ENCODE assay signal across 8 mouse cellular contexts in genomic region chr2:14073362-14074220, GRCm38 (mm10). TPM values are rescaled to one million over a fixed set of nuclear protein-coding genes. Genes with fewer than 3 reads are reported as not detected.
DNase-seq lines count a peak whose midpoint lies in the region; ATAC-seq lines count a peak whose summit lies in the region.

TSS of gene Stam (plus strand) at chr2:14074098.

- peak within 1 kb of the TSS; percentile 83 for H3K9ac ChIP-seq in hindbrain, embryonic 14.5 days

- peak; percentile 91 for DNase-seq in R1 (ENCODE audit: low read depth, low spot score)
- peak; percentile 94 to 95 for DNase-seq in cerebellum, postnatal 25 days
- DNase-seq in frontal cortex, postnatal 25 days (ENCODE audit: low spot score in 2 of 2): peak; percentile 83 to 85
- DNase-seq in hindbrain, embryonic 14.5 days (ENCODE audit: low spot score): peak; percentile 91
- peak; percentile 89 to 91 for DNase-seq in layer of hippocampus, postnatal 36 days
- DNase-seq in lung, postnatal 36 days: peak; percentile 94
- peak; percentile 94 for DNase-seq in retina, postnatal 1 day
- DNase-seq in urinary bladder, adult 18-20 months (ENCODE audit: low spot score in 2 of 2): peak; percentile 85 to 93

- H3K9me3 ChIP-seq in hindbrain, embryonic 14.5 days (ENCODE audit: control insufficient read depth, low read length): no peaks in the 10 kb centered on the region

- under 1% methylated on average over 46 of the region's 50 CpGs for WGBS in hindbrain, embryonic 14.5 days

- peak; percentile 97 for ATAC-seq in hindbrain, embryonic 14.5 days (ENCODE audit: low FRiP score)

- peaks cover 24% of the 10 kb centered on the region for H3K4me1 ChIP-seq in hindbrain, embryonic 14.5 days (replicated peaks; ENCODE audit: control insufficient read depth, insufficient read depth, low read length)

- H3K36me3 ChIP-seq in hindbrain, embryonic 14.5 days (replicated peaks; ENCODE audit: control insufficient read depth, insufficient read depth): no peaks in the 10 kb centered on the region

- no peaks in the 10 kb centered on the region for H3K27me3 ChIP-seq in hindbrain, embryonic 14.5 days (ENCODE audit: control insufficient read depth, insufficient read depth, low read length)

- peak within 1 kb of the TSS; percentile 82 for H3K4me3 ChIP-seq in hindbrain, embryonic 14.5 days (replicated peaks; ENCODE audit: low read length)

- H3K27ac ChIP-seq in hindbrain, embryonic 14.5 days: peak within 1 kb of the TSS; percentile 98

- H3K4me2 ChIP-seq in hindbrain, embryonic 14.5 days (replicated peaks): peak within 1 kb of the TSS; percentile 61

RNA-seq across cellular contexts. Expression of gene Stam, which starts in this region (rescaled TPM):
- polyA plus RNA-seq in hindbrain, embryonic 14.5 days (2014; fragmentation: Nextera tagmentation; extraction: Ambion mirVana): 134 and 162 TPM in 2 replicates
- total RNA-seq in layer of hippocampus, postnatal 36 days (2021): 100 to 1,000 TPM in 1 of 2 experiments, 10 to 100 TPM in 1; 99.8 to 102 TPM

Comparison
In these comparisons a context has a peak if more than half of its experiments do, and no peak if none do; other contexts are left out.
1. Peak in every context shown above with its lines: DNase-seq, ATAC-seq, H3K4me3 ChIP-seq and H3K27ac ChIP-seq.